Comparison of ENCODE assay signal across 9 mouse cellular contexts in the genomic region with DNA sequence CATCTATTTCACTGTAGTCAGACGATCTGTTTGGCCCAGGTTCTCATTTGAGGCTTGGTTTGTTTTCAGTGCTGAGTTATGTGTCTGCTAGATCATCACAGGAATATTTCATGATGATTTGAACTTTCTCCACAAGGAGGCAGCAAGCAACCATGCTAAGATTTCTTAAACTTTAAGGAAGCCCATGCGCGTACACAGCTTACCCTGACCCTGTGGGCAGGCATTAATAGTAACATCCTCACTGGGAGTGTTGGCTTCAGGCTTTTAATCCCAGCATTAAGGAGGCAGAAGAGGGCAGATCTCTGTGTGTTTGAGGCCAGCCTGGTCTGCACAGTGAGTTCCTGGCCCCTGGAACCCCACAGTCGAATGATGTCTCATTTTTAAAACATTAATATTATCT. TPM values are rescaled to one million over a fixed set of nuclear protein-coding genes. Genes with fewer than 3 reads are reported as not detected.
DNase-seq lines count a peak whose midpoint lies in the region; ATAC-seq lines count a peak whose summit lies in the region.
"Had no signal": no experiment of that assay in that cellular context is flagged by ENCODE, and none has a peak within 500 bp of the region (broad histone marks: within the 10 kb centered on the region; RNA-seq: fewer than 3 reads in every experiment).

No protein-coding gene starts in this region.

- no peak overlapping the region for H3K4me2 ChIP-seq in midbrain, embryonic 13.5 days (replicated peaks)
- H3K4me2 ChIP-seq: liver, embryonic 15.5 days had no signal

- no peak overlapping the region for H3K4me3 ChIP-seq in midbrain, embryonic 13.5 days (replicated peaks)
- H3K4me3 ChIP-seq: liver, embryonic 15.5 days had no signal

- no peak overlapping the region for H3K27ac ChIP-seq in midbrain, embryonic 13.5 days
- H3K27ac ChIP-seq: liver, embryonic 15.5 days had no signal

- peaks cover 6% of the 10 kb centered on the region for H3K4me1 ChIP-seq in midbrain, embryonic 13.5 days (replicated peaks)

- H3K36me3 ChIP-seq in midbrain, embryonic 13.5 days, result peaks cover 4% of the 10 kb centered on the region; the same call in 1 of the 2 replicates

- 0 out of 2 replicates have a peak, but pooled peaks have one; percentile 53 for ATAC-seq in midbrain, embryonic 13.5 days

- no peaks in the 10 kb centered on the region for H3K9me3 ChIP-seq in midbrain, embryonic 13.5 days
- H3K9me3 ChIP-seq: liver, embryonic 15.5 days had no signal

- peak; percentile 78 for DNase-seq in layer of hippocampus, adult 11-12 months (ENCODE audit: low spot score)
- DNase-seq in layer of hippocampus, postnatal 36 days, result no peak
- peak; percentile 85 for DNase-seq in CD4-positive, CD25-positive, alpha-beta regulatory T cell, adult 2 months (ENCODE audit: low read depth, low spot score)
- peak; percentile 72 for DNase-seq in adrenal gland, postnatal 10 days
- DNase-seq in heart, adult 9 months (ENCODE audit: low spot score in 2 of 2), result peak; percentile 72 to 83
- DNase-seq in kidney, postnatal 25 days, result peak; percentile 68 to 77
- no peak for DNase-seq in c-Kit-positive CD71-positive TER-119-positive erythroid progenitor cells, embryonic 14.5 days (ENCODE audit: low spot score)

- no peaks in the 10 kb centered on the region for H3K27me3 ChIP-seq in midbrain, embryonic 13.5 days
- H3K27me3 ChIP-seq: liver, embryonic 15.5 days had no signal

- 38% methylated on average over 4 of the region's 4 CpGs for WGBS in midbrain, embryonic 13.5 days

- no peak overlapping the region for H3K9ac ChIP-seq in midbrain, embryonic 13.5 days (replicated peaks)
- H3K9ac ChIP-seq: liver, embryonic 15.5 days had no signal

RNA-seq across cellular contexts. Expression of a gene that starts 13.3 kb away (rescaled TPM):
- 100 to 1,000 TPM; 264 to 281 TPM for total RNA-seq in layer of hippocampus, postnatal 36 days (2021)
- total RNA-seq in adrenal gland, postnatal 10 days (2021), result 100 to 1,000 TPM; 337 to 370 TPM
- 703 and 771 TPM in 2 replicates for polyA plus RNA-seq in midbrain, embryonic 13.5 days (2015; fragmentation: Nextera tagmentation; extraction: Ambion mirVana)

RNA-seq across cellular contexts. Expression of a gene that starts 18.7 kb away (rescaled TPM):
- 10 to 100 TPM; 27.9 to 30.8 TPM for total RNA-seq in layer of hippocampus, postnatal 36 days (2021)
- 10 to 100 TPM; 14.5 to 30.3 TPM for total RNA-seq in adrenal gland, postnatal 10 days (2021)
- 7.1 and 11.2 TPM in 2 replicates for polyA plus RNA-seq in midbrain, embryonic 13.5 days (2015; fragmentation: Nextera tagmentation; extraction: Ambion mirVana)

RNA-seq across cellular contexts. Expression of a gene that starts 22.8 kb away (rescaled TPM):
- 1 to 10 TPM; 3.4 to 4.6 TPM for total RNA-seq in layer of hippocampus, postnatal 36 days (2021)
- 100 to 1,000 TPM; 116 to 123 TPM for total RNA-seq in adrenal gland, postnatal 10 days (2021)
- 19.6 and 21.4 TPM in 2 replicates for polyA plus RNA-seq in midbrain, embryonic 13.5 days (2015; fragmentation: Nextera tagmentation; extraction: Ambion mirVana)

Comparison
In these comparisons a context has a peak if more than half of its experiments do, and no peak if none do; other contexts are left out.
1. DNase-seq: peak in layer of hippocampus, adult 11-12 months (single experiment), CD4-positive, CD25-positive, alpha-beta regulatory T cell, adult 2 months (single experiment), adrenal gland, postnatal 10 days (single experiment), heart, adult 9 months (2 of 2) and kidney, postnatal 25 days (2 of 2); none in layer of hippocampus, postnatal 36 days (0 of 2) and c-Kit-positive CD71-positive TER-119-positive erythroid progenitor cells, embryonic 14.5 days (single experiment).
2. RNA of a gene that starts 22.8 kb away (total RNA-seq): 116 to 123 TPM in adrenal gland, postnatal 10 days; 3.4 to 4.6 TPM in layer of hippocampus, postnatal 36 days; every median in the first group is over 10 times any median in the second.